Mouse (Mus musculus): Measurements from ENCODE around the gene Npas2. TPM values are rescaled to one million over a fixed set of nuclear protein-coding genes. Genes with fewer than 3 reads are reported as not detected.

Npas2 gene
- polyA plus RNA-seq, 1 experiment = 1.1 TPM

- peak overlapping the region; percentile 73 for H3K27ac ChIP-seq (ENCODE audit: control insufficient read depth, insufficient read depth, low read depth, low read length)
- H3K36me3 ChIP-seq (ENCODE audit: control insufficient read depth, insufficient read depth, low read length) = no peaks in the 10 kb centered on the region; the same call in 1 of the 2 replicates
- TF ChIP-seq CTCF (IDR thresholded peaks at IDR 0.05; ENCODE audit: control insufficient read depth, insufficient read depth, insufficient replicate concordance, low read depth, low read length) = no peak
- TF ChIP-seq POLR2A (IDR thresholded peaks at IDR 0.05; ENCODE audit: control insufficient read depth, low read depth, low read length) = no peak
Observed at GRCm38 (mm10) chr1:39367045-39367444, 173.5 kb downstream of the Npas2 start.

GRCm38 (mm10) chr1:39367601-39368266, 174.2 kb downstream of the Npas2 start, which contains the start of gene Rpl31:
Rpl31 (plus strand) TSS chr1:39367842.
- H3K36me3 ChIP-seq (ENCODE audit: control insufficient read depth, insufficient read depth, low read length) = no peaks in the 10 kb centered on the region; the same call in 1 of the 2 replicates
- H3K27me3 ChIP-seq (ENCODE audit: control insufficient read depth, insufficient read depth, low read length) = no peaks in the 10 kb centered on the region
- H3K4me1 ChIP-seq (ENCODE audit: control insufficient read depth, insufficient read depth, low read length) = peaks cover 6% of the 10 kb centered on the region
- peak within 1 kb of the TSS; percentile 90 for H3K27ac ChIP-seq (ENCODE audit: control insufficient read depth, insufficient read depth, low read depth, low read length)
- peak within 1 kb of the TSS; percentile 93 for H3K4me3 ChIP-seq (ENCODE audit: control insufficient read depth, low read depth, low read length)
- TF ChIP-seq CTCF (IDR thresholded peaks at IDR 0.05; ENCODE audit: control insufficient read depth, insufficient read depth, insufficient replicate concordance, low read depth, low read length) (no peak), POLR2A (IDR thresholded peaks at IDR 0.05; ENCODE audit: control insufficient read depth, low read depth, low read length) (peak; percentile 87)

More at GRCm38 (mm10) chr1:39367045-39367444, 173.5 kb downstream of the Npas2 start:
- Histone ChIP-seq H3K27me3 (ENCODE audit: control insufficient read depth, insufficient read depth, low read length) (no peaks in the 10 kb centered on the region), H3K4me3 (ENCODE audit: control insufficient read depth, low read depth, low read length) (peak overlapping the region; percentile 93), H3K4me1 (ENCODE audit: control insufficient read depth, insufficient read depth, low read length) (peaks cover 8% of the 10 kb centered on the region)

- H3K4me3 ChIP-seq (ENCODE audit: control insufficient read depth, low read depth, low read length) = peak overlapping the region; percentile 93
- no peaks in the 10 kb centered on the region for H3K27me3 ChIP-seq (ENCODE audit: control insufficient read depth, insufficient read depth, low read length)
- no peaks in the 10 kb centered on the region; the same call in 1 of the 2 replicates for H3K36me3 ChIP-seq (ENCODE audit: control insufficient read depth, insufficient read depth, low read length)
- H3K4me1 ChIP-seq (ENCODE audit: control insufficient read depth, insufficient read depth, low read length) = peaks cover 5% of the 10 kb centered on the region
- no peak for TF ChIP-seq POLR2A (IDR thresholded peaks at IDR 0.05; ENCODE audit: control insufficient read depth, low read depth, low read length)
- TF ChIP-seq CTCF (IDR thresholded peaks at IDR 0.05; ENCODE audit: control insufficient read depth, insufficient read depth, insufficient replicate concordance, low read depth, low read length) = no peak
- H3K27ac ChIP-seq (ENCODE audit: control insufficient read depth, insufficient read depth, low read depth, low read length) = peak overlapping the region; percentile 90
Observed at GRCm38 (mm10) chr1:39368267-39368841, 174.8 kb downstream of the Npas2 start.

DNA sequence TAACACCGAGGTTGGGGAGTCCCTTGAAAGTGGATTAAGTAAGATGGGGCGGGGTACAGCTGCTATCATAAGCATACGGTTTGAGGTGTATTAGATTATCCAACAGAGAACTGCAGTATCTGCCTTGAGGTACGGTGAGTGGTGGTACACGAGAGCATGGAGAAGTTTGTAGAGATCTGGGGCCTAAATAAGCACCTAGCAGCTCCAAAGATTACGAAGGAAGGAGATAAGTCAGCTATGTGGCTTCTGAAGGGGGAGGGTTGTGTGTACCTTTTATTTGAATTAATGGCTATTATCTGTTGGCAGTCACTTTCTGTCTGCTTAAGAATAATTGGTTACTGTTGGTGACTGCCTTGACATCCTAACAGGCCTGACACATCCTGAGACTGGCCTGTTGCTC, 176.9 kb downstream of the Npas2 start:
- Histone ChIP-seq H3K36me3 (ENCODE audit: control insufficient read depth, insufficient read depth, low read length) (no peaks in the 10 kb centered on the region; the same call in 1 of the 2 replicates), H3K27ac (ENCODE audit: control insufficient read depth, insufficient read depth, low read depth, low read length) (no peak overlapping the region), H3K4me1 (ENCODE audit: control insufficient read depth, insufficient read depth, low read length) (peaks cover 5% of the 10 kb centered on the region), H3K4me3 (ENCODE audit: control insufficient read depth, low read depth, low read length) (no peak overlapping the region), H3K27me3 (ENCODE audit: control insufficient read depth, insufficient read depth, low read length) (no peaks in the 10 kb centered on the region)
- TF ChIP-seq POLR2A (IDR thresholded peaks at IDR 0.05; ENCODE audit: control insufficient read depth, low read depth, low read length) = no peak
- TF ChIP-seq CTCF (IDR thresholded peaks at IDR 0.05; ENCODE audit: control insufficient read depth, insufficient read depth, insufficient replicate concordance, low read depth, low read length) = no peak

DNA sequence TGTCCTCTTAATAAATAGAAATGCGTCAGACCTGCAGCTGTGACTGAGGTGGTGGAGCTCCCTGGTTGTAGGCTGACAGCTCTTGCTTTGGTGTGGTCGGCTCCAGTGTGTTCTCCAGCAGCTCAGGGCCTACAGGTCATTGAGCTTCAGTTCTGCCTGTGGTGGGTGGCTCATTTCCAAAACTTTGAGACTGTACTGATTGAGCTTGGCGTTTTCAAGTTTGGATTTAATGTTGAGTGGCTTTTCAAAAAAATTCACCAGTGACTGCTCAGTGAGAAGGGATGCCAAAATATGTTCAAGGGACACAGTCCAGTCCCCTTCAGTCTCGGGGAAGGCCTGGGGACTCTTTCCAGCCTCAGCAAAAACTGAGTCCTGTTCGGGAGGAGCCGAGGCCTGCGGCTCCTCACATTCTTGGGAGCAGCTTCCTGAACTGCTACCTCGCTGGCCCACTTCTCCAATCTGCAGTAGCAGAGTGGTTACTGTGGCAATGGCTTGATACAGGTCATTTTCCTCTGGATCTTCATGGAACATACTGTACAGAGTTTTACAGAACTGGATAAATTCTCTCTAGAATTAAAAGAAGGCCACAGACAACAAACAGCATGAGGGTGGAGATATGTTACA, 178.8 kb downstream of the Npas2 start:
- Histone ChIP-seq H3K4me3 (ENCODE audit: control insufficient read depth, low read depth, low read length) (no peak overlapping the region), H3K27me3 (ENCODE audit: control insufficient read depth, insufficient read depth, low read length) (no peaks in the 10 kb centered on the region), H3K36me3 (ENCODE audit: control insufficient read depth, insufficient read depth, low read length) (no peaks in the 10 kb centered on the region; the same call in 1 of the 2 replicates), H3K27ac (ENCODE audit: control insufficient read depth, insufficient read depth, low read depth, low read length) (no peak overlapping the region), H3K4me1 (ENCODE audit: control insufficient read depth, insufficient read depth, low read length) (peaks cover 3% of the 10 kb centered on the region)
- TF ChIP-seq CTCF (IDR thresholded peaks at IDR 0.05; ENCODE audit: control insufficient read depth, insufficient read depth, insufficient replicate concordance, low read depth, low read length) (no peak), POLR2A (IDR thresholded peaks at IDR 0.05; ENCODE audit: control insufficient read depth, low read depth, low read length) (no peak)

DNA sequence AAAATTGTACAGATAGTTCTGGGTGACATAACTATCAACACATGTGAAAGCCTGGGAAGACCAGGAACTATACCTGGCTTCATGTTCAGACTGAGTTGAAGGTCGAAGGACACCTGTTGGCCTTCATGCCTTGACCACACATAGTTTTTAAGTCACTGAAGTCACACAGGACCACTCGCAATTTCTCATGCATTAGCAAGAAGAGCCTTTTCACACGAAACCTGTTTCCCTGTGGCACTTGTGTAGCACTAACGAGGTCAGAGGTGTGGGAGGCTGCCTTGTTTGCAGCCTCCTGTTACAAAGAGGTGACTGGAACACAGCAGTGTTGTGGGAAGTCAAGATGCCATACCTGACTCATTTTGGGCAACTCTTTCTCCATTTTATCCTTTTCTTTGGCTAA, 179.8 kb downstream of the Npas2 start:
- no peak overlapping the region for H3K4me3 ChIP-seq (ENCODE audit: control insufficient read depth, low read depth, low read length)
- H3K36me3 ChIP-seq (ENCODE audit: control insufficient read depth, insufficient read depth, low read length) = no peaks in the 10 kb centered on the region; the same call in 1 of the 2 replicates
- H3K4me1 ChIP-seq (ENCODE audit: control insufficient read depth, insufficient read depth, low read length) = peaks cover 3% of the 10 kb centered on the region
- TF ChIP-seq CTCF (IDR thresholded peaks at IDR 0.05; ENCODE audit: control insufficient read depth, insufficient read depth, insufficient replicate concordance, low read depth, low read length) (no peak), POLR2A (IDR thresholded peaks at IDR 0.05; ENCODE audit: control insufficient read depth, low read depth, low read length) (no peak)
- H3K27me3 ChIP-seq (ENCODE audit: control insufficient read depth, insufficient read depth, low read length) = no peaks in the 10 kb centered on the region
- H3K27ac ChIP-seq (ENCODE audit: control insufficient read depth, insufficient read depth, low read depth, low read length) = no peak overlapping the region; the same call in 1 of the 2 replicates

- no peaks in the 10 kb centered on the region; the same call in 1 of the 2 replicates for H3K36me3 ChIP-seq (ENCODE audit: control insufficient read depth, insufficient read depth, low read length)
- H3K27me3 ChIP-seq (ENCODE audit: control insufficient read depth, insufficient read depth, low read length) = no peaks in the 10 kb centered on the region
- H3K27ac ChIP-seq (ENCODE audit: control insufficient read depth, insufficient read depth, low read depth, low read length) = no peak overlapping the region
- H3K4me3 ChIP-seq (ENCODE audit: control insufficient read depth, low read depth, low read length) = no peak overlapping the region
- no peaks in the 10 kb centered on the region for H3K4me1 ChIP-seq (ENCODE audit: control insufficient read depth, insufficient read depth, low read length)
- TF ChIP-seq CTCF (IDR thresholded peaks at IDR 0.05; ENCODE audit: control insufficient read depth, insufficient read depth, insufficient replicate concordance, low read depth, low read length) (no peak), POLR2A (IDR thresholded peaks at IDR 0.05; ENCODE audit: control insufficient read depth, low read depth, low read length) (no peak)
Observed at GRCm38 (mm10) chr1:39374231-39374809, 180.8 kb downstream of the Npas2 start.
